Mouse (Mus musculus) c-Kit-positive CD71-negative TER-119-negative erythroid progenitor cells, embryonic 14.5 days (primary cell): ENCODE results near the gene Dpf2.
A peak's percentile ranks its signal among the peaks of the same experiment; 100 is the strongest.

ENCODE experiments used
- DNase-seq: peaks from one replicate; pipeline ENCODE4 v3.0.0-alpha.2; 2013; ENCODE audit warnings: low read depth

Gene Dpf2

GRCm38 (mm10) chr19:5913007-5913719, at the start of gene Dpf2:
Gene Dpf2 (minus strand): TSS chr19:5913010.
- DNase-seq = no peak

DNA sequence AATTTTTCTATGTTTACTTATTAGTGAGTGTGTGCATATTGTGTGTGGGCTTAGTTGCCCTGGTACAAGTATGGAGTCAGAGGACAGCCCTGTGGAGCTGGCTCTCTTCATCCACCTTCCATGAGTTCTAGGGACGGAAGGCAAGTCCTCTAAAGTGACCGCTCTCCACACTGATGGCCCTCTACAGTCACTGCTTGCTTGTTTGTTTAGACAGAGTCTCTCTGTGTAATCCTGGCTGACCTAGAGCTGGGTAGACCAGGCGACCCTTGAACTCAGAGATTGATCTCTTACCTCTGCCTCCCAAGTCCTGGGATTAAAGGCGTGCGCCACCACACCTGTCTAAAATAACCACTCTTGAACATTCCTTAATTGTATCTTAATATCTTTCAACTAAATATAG, 44.6 kb upstream of the Dpf2 start:
- no peak for DNase-seq

DNA sequence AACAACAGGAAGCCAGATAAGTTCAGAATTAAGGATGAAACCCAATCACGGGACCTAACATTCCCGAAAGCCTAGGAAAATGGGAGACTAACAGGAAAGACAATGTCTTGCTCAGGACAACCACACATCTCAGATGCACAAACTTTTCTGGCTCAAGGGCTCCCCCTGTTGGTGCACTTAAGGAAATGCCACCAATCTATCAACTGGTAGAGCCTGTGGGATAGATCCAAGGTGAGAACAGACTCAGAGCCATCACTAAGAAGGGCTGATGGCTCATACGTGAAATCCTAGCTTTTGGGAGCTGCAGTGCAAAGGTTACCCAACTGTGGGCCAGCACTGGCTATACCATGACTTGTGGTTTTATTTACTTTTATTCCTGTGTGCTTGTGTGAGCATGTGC, 43.9 kb upstream of the Dpf2 start:
- peak; percentile 80 for DNase-seq

DNA sequence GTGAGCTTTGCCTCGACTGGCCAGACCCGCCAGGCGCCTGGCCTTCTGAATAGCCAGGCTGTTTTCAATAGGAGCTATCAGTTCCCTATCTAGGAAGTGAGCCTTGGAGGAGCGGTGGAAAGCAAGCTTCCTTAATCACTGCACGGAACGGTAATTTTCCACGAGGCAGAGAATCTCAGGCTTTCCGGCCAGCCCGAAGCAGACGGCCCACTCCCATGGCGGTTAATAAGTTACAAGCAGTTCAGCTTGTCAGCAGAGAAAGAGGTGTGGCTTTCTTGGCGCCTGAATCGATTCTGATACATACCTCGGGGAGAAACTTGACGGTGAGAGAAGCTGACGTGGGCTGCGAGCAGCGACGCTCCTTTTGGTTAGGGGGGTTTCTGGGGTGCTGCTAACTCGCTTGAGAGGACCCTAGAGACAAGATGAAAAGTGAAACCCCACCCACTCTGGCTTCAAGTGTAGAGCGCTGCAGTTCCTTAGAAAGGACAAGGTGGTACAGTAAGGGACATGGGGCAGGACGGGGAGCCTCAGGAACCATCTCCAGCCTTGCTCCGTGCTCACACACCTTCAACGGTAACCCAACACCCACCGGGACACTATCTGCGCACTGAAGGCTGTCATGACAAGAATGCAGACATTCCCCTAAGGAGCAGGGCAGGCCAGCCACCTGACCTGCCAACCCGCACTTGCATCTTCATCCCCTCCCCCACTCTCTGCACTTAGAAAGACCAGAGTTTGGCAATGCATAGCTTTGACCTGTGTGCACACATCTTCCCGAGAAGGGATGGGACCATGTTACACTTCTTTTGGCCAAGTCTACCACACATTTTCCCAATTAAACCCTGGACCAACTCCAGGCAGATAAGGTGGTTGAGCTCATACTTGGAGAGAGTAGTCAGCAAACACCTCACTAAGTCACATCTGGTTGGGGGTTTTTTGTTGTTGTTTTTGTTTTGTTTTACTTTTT, 43.2 kb upstream of the Dpf2 start:
- DNase-seq = no peak

- DNase-seq = no peak
Measured at GRCm38 (mm10) chr19:5954936-5955335, 42.1 kb upstream of the Dpf2 start.

DNA sequence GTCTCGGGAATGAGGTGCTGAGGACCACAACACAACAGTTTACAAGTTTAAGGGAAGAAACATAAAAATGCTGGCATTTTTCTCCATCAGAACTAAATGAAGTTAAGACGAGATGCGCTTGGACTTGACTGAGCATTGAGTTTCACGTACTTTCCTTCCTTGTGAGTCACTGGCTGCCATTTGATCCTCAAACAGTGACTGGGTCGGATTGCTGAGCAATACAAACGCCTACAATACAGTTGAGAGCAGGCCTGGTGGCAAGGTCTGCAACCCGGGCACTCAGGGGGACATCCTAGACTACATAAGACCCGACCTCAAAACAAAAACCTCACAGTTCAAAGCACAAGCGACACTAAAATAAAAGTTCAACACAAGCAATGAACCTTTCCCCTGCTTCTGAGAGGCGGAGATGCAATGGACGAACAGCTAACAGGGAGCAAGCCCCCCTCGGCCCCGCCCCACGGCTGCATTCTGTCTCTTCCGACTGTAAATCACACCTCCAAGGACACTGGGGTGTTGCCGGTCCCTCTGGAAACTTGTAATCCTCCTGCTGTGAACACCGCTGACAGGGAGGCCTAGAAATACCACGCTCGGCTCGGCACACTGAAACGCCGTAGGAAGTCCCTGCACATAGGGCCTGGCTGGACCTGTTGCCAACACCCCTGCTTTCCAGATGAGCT, 41.4 kb upstream of the Dpf2 start:
- no peak for DNase-seq

DNA sequence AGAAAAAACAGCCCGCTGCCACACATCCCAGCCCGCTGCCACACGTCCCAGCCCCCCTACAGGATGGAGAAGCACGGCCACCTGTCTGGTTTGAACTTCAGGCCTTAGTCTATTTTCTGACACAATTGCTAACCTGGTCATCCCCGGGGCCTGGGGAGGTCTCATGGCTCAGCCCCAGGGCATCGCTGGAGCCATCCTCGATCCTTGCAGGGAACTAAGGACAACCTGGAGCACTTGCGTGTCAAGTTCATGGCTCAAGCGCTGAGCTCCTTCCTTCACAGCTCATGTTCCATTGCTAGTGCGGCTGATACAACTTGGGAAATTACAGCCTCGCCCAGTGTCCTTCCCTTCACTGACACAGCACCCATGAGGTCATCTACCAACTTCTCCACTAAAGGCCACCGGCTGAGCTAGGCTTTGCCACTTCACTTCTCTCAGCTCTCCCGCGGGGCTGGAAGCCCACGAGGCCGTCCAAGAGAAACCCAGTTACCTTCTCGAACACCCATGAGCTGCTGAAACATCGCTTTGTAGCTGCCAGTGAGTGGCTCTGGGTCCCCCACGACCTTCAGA, 40.5 kb upstream of the Dpf2 start:
- no peak for DNase-seq

DNA sequence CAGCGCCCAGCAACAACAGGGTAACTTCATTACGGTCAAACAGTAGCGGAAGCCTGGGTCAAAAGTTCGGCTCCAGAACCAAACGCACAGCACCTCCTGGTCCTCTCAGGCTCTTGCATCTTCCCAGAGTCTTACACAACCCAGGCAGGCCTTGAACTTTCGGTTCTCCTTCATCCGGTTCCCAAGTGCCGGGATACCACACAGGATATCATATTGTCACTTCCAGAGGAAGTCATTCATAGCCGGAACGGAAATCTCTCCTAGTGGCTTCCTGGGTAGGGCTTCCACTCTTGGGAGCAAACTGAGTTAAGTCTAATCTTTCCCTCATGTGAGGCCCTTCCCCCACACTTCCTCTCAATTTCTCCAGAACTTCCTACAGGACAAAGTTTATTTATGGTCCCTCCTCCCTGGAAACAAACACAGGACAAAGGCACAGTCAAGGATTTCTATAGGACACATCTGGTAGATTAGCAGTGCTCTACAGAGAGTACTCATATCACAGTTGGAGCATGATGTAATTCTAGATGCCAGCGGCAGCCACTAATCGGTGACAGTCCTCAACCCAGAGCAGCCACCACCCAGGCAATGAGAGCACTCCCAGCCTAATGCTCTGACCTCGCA, 39.4 kb upstream of the Dpf2 start:
- DNase-seq = no peak

- DNase-seq = no peak
Measured at GRCm38 (mm10) chr19:5951631-5952030, 38.8 kb upstream of the Dpf2 start.

DNA sequence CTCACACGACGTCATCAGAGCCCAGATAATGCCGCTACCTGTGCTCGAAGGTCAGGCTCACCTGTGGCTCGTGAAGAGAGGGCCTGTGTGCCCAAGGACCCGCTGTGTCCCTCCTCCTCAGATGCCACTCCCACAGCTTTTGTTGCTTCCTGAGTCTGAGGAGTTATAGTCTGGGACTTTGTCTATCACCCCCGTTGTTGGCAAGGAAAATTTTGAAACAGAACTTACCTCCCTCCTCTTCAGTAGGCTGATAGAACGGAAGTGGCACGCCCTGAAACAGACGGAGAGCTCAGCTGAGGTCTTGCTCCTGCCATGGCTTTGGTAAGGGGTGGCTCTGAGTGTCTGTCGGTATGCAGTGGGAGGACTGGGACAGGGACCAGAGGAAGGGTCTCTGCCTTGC, 37.4 kb upstream of the Dpf2 start:
- DNase-seq = no peak

GRCm38 (mm10) chr19:5945891-5946290, 33.1 kb upstream of the Dpf2 start:
- no peak for DNase-seq

GRCm38 (mm10) chr19:5945027-5945426, 32.2 kb upstream of the Dpf2 start:
- no peak for DNase-seq

DNA sequence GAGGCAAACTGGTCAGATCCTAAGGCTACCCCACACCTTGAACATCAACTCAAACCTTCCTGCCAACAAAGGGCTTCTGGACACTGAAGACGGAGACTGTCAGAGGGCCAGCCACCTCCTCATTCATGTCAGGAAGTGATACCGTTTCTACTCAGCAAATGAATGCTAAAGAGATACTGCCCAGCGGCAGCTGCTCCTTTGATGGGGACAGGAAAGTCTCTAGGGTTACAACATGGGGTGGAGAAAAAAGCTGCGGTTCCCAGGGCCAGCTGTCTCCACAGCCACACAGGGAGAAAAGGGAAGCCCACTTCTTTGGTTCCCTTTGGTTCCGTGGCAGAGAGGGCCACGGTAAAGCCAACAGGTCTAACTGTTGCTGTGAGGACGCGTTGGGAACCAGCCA, 31.3 kb upstream of the Dpf2 start:
- DNase-seq = no peak

DNA sequence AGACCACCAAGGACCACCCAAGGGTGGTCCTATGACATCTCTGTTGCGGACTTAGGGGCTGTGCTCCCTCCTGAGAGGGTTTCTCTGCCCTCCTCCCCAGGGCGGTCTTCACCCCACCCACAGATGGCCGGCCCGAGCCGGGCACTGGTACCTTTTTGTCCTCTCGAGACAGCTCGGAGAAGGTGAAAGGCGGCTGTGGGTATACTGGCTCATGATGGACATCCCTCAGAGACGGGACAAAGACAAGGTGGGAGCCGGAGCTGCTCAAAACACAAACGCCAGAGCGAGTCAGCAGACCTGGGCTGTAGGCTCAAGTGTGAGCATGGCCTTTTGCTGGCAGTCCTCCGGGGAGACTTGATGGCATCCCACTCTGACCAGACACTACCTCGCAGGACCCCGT, 30.6 kb upstream of the Dpf2 start:
- DNase-seq = no peak

DNA sequence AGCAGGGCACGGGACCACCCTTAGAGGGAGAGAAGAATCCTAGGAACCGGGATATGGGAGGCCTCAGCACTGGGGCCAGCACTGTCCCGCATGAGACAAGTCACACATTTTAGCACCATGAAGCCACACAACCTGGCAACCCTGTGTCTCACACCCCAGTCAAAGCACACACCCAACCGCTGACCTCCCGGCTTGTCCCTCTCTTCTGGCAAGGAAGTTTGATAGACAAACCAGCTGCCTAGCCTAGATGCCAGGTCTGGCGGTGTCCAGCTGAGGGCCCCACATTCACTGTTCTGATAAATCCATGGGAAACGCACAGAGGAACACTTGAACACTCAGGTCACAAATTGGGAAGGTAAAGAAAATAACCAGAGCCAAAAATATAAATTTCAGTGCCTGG, 29.8 kb upstream of the Dpf2 start:
- DNase-seq = no peak

GRCm38 (mm10) chr19:5940656-5941055, 27.8 kb upstream of the Dpf2 start:
- no peak for DNase-seq

DNA sequence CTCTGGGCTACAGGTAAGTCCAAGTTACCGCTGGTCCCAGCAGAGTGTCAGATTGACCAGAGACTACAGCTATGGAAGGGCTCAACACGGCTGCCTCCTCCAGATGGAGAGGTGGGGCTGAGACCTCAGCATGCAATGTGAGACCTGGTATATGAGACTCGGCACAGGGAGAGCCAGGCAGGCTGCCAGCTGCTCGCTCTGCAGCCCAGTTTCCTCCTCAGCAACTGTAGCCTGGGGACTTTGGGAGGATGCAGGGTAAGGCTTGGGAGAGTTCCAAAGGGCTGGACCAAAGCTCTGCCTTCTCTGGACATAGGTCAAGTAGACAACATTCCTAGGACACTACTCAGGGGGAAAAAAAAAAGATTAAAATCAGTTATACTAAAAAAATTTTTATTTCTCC, 27.4 kb upstream of the Dpf2 start:
- DNase-seq = no peak

- DNase-seq = no peak
Measured at GRCm38 (mm10) chr19:5939715-5940114, 26.9 kb upstream of the Dpf2 start.

- no peak for DNase-seq
Measured at GRCm38 (mm10) chr19:5938516-5938915, 25.7 kb upstream of the Dpf2 start.

GRCm38 (mm10) chr19:5937836-5938406, 25.1 kb upstream of the Dpf2 start:
- DNase-seq = no peak

- DNase-seq = no peak
Measured at GRCm38 (mm10) chr19:5937095-5937835, 24.5 kb upstream of the Dpf2 start.
